Mouse (Mus musculus) E14TG2a.4 (cell line): ENCODE data around the gene Adora2a.
"Not testable (repeated sequence)": the region's sequence is repeated elsewhere in the genome, so short reads cannot be mapped to it uniquely, and the experiment has no call there.

Experiments
- H3K27me3 ChIP-seq: 2 replicates; pipeline ENCODE4 v1.6.1; 2014; ENCODE audit warnings: low read length, control low read depth; ENCODE audit not compliant: insufficient read depth
- H3K36me3 ChIP-seq: 2 replicates; pipeline ENCODE4 v1.6.1; 2014; ENCODE audit warnings: low read length, control low read depth; ENCODE audit not compliant: insufficient read depth
- H3K4me1 ChIP-seq: replicated peaks from 2 replicates; pipeline ENCODE4 v1.6.1; 2014; ENCODE audit warnings: low read depth, low read length, control low read depth
- H3K4me3 ChIP-seq: replicated peaks from 2 replicates; pipeline ENCODE4 v1.5.1; 2014; ENCODE audit warnings: mild to moderate bottlenecking, low read length
- H3K9me3 ChIP-seq: 2 replicates; pipeline ENCODE4 v1.6.1; 2014; ENCODE audit warnings: low read length, control low read depth
- CTCF ChIP-seq: conservative IDR thresholded peaks from 2 replicates; pipeline ENCODE4 v1.5.1; 2014; ENCODE audit warnings: low read length
- NANOG ChIP-seq: IDR thresholded peaks from 2 replicates; pipeline ENCODE4 v1.6.1; 2014; ENCODE audit warnings: borderline replicate concordance, low read length, mixed read lengths
- POU5F1 ChIP-seq: IDR thresholded peaks from 2 replicates; pipeline ENCODE4 v1.6.1; 2014; ENCODE audit warnings: low read length, borderline replicate concordance

Gene Adora2a

DNA sequence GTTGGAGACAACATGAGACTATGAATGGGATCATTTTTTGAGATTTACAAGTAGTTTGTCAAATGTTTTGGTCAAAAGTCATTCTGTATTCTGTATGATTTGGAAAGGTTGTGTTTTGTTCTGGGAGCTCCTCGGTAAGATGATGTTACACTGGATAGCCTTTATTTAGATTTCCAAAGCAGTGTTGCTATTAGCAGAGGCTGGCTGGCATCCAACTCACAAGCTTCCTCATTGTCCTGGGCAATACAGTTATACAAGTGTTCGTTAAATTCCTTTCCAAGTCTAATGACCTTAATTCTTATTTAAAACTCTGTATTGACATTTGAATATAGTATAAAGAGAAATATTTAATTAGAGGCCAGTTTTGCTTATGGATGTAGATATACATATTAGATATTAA is 28.6 kb downstream of the Adora2a start:
- Histone ChIP-seq H3K4me3 (no peak overlapping the region), H3K36me3 (no peaks in the 10 kb centered on the region), H3K4me1 (no peaks in the 10 kb centered on the region), H3K27me3 (peaks cover 33% of the 10 kb centered on the region), H3K9me3 (peaks cover 9% of the 10 kb centered on the region)
- TF ChIP-seq CTCF: no peak
- TF ChIP-seq NANOG: no peak
- TF ChIP-seq POU5F1: no peak

DNA sequence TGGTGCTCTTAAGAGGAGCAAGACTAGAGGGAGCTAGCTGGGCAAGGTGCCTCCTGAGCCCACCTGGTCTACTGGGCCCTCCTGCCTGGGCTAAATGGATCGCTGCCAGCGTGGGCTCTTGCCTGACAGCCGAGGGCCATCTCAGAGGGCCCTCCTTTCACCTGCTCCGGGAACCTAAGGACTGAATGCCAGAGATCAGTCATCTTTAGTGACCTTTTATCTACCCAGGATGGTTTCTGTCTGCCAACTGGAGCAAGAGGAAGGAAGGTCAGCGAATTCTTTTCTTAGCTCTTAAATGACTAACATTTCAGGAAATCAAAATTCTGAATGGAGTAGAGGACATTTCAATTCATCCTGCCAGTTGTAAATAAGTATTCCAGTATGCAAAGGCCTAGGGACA is 33.9 kb downstream of the Adora2a start:
- no peaks in the 10 kb centered on the region for H3K4me1 ChIP-seq
- peaks cover 5% of the 10 kb centered on the region; the same call in 1 of the 2 replicates for H3K27me3 ChIP-seq
- TF ChIP-seq NANOG (no peak), CTCF (no peak), POU5F1 (no peak)
- no peaks in the 10 kb centered on the region for H3K36me3 ChIP-seq
- no peak overlapping the region for H3K4me3 ChIP-seq
- H3K9me3 ChIP-seq: peaks cover 9% of the 10 kb centered on the region

DNA sequence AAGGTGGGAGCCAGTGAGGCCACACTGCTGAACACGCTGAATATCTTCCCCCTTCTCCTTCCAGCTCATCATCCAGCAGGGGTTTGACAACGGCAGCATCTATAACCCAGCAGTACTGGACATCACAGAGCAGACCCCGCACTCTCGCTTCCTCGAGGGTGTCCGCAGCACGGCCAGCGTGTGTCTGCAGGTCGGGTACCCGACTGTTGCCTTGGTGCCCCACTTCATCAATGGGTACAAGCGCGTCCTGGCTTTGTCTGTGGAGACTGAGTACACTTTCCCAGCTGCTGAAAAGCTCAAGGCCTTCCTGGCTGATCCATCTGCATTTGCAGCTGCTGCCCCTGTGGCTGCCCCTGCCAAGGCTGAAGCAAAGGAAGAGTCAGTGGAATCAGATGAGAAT is 35.9 kb downstream of the Adora2a start:
- Histone ChIP-seq H3K27me3 (peaks cover 9% of the 10 kb centered on the region; the same call in 1 of the 2 replicates), H3K36me3 (no peaks in the 10 kb centered on the region), H3K4me1 (no peaks in the 10 kb centered on the region), H3K4me3 (no peak overlapping the region), H3K9me3 (no peaks in the 10 kb centered on the region)
- TF ChIP-seq POU5F1: no peak
- TF ChIP-seq CTCF: no peak
- TF ChIP-seq NANOG: no peak

GRCm38 (mm10) chr10:75353838-75354241 is 37.2 kb downstream of the Adora2a start:
- not testable (repeated sequence) for H3K4me1 ChIP-seq, H3K9me3 ChIP-seq, H3K4me3 ChIP-seq, H3K36me3 ChIP-seq
- peaks cover 13% of the 10 kb centered on the region; the same call in 1 of the 2 replicates for H3K27me3 ChIP-seq

- TF ChIP-seq NANOG (no peak), POU5F1 (no peak), CTCF (no peak)
- Histone ChIP-seq H3K27me3 (peaks cover 13% of the 10 kb centered on the region; the same call in 1 of the 2 replicates), H3K9me3 (no peaks in the 10 kb centered on the region), H3K36me3 (no peaks in the 10 kb centered on the region), H3K4me3 (no peak overlapping the region), H3K4me1 (no peaks in the 10 kb centered on the region)
Measured at GRCm38 (mm10) chr10:75355341-75355740, 38.7 kb downstream of the Adora2a start.

DNA sequence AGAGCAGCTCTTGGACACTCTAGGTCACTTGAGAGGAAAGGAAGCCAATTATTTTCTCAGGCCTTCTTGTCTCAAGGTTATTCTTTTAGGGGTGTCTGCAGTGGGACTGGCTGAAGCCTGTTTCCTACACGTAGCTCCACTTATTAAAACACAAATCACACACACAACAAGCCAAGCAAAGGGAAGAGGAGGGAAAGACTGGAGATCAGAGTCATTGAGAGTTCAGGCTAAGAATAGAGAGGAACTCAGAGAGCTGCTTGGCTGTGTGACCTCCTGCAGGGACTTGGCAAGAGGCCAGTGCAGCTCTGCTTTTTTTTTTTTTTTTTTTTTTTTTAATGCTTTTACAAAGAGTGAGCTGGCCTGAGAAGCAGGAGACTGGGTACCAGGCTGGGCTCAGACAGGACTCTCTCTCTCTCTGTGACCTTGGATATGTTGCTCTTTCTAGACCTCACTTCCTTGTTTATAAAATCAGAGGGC is 47.6 kb downstream of the Adora2a start:
- H3K27me3 ChIP-seq, H3K36me3 ChIP-seq: not testable (repeated sequence)

DNA sequence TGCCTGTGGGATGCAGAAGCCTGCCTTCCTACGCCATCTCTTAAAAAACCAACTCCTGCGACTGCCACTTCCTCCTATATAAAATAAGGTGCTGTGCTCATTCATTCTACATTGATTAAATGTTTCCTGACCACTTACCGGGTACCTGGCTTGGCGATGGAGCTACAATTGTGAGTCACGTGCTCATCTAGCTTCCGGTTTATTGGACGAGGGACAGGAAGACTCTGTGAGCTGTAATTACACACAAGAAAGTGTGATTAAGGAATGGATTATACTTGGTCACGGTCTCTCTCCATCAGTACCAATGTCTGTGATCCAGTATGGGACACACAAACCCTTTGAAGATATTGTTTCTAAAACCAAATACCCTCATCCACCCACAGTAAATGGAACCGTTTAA is 48.1 kb downstream of the Adora2a start:
- Histone ChIP-seq H3K36me3 (no peaks in the 10 kb centered on the region), H3K4me1 (0 out of 2 replicates have a peak, but pooled peaks cover 3% of the 10 kb centered on the region), H3K9me3 (peaks cover 7% of the 10 kb centered on the region; the same call in 1 of the 2 replicates), H3K27me3 (no peaks in the 10 kb centered on the region), H3K4me3 (peak overlapping the region; percentile 73; the same call in 1 of the 2 replicates)
- TF ChIP-seq NANOG (no peak), POU5F1 (no peak), CTCF (no peak)

More for the DNA sequence above, 47.6 kb downstream of the Adora2a start:
- H3K4me3 ChIP-seq, H3K9me3 ChIP-seq, H3K4me1 ChIP-seq: not testable (repeated sequence)

DNA sequence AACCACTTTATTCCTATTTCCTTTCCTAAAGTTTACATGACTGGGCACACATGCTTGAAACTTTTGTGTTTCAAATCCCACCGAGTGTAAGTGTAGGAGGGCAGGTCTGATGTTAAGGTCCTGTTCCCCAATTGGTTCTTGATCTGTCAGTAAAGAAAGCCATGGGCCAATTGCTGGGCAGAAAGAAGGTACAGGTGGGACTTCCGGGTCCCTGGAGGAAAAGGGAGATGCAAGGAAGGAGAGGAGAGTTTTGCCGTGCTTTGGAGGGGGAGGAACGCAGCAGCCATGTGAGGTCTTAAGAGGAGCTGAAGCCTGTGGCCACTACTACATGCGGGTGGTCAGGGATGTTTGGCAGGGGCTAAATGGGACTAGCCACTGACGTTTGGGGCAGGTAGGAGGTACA is 48.6 kb downstream of the Adora2a start:
- Histone ChIP-seq H3K36me3 (no peaks in the 10 kb centered on the region), H3K27me3 (no peaks in the 10 kb centered on the region), H3K4me3 (peak overlapping the region; percentile 73), H3K4me1 (0 out of 2 replicates have a peak, but pooled peaks cover 3% of the 10 kb centered on the region), H3K9me3 (peaks cover 11% of the 10 kb centered on the region; the same call in 1 of the 2 replicates)
- no peak for TF ChIP-seq POU5F1
- no peak for TF ChIP-seq NANOG
- TF ChIP-seq CTCF: no peak

- not testable (repeated sequence) for H3K4me3 ChIP-seq, H3K4me1 ChIP-seq, H3K36me3 ChIP-seq, H3K27me3 ChIP-seq
- peaks cover 11% of the 10 kb centered on the region; the same call in 1 of the 2 replicates for H3K9me3 ChIP-seq
Measured at GRCm38 (mm10) chr10:75373655-75374351, 57.1 kb downstream of the Adora2a start.
